Mouse (Mus musculus) erythroblast, adult 5-6 weeks (primary cell): Measurements from ENCODE around the gene Inf2. TPM values are rescaled to one million over a fixed set of nuclear protein-coding genes. Genes with fewer than 3 reads are reported as not detected.

Source experiments
- ATAC-seq: replicated peaks from 2 replicates; pipeline ENCODE4 v1.8.0; 2016; ENCODE audit warnings: moderate number of reproducible peaks, mild to moderate bottlenecking, moderate TSS enrichment, inconsistent platforms; ENCODE audit not compliant: poor library complexity, low FRiP score, severe bottlenecking
- total RNA-seq, 2 experiments: library from RNA; stranded (forward) in 1 of 2; stranded (reverse) in 1 of 2; fragments of 150-400 nt in 1 of 2; fragments of 200-764, 138-1000 nt in 1 of 2; gene quantifications; 2 replicates each; pipeline versions ENCODE4 v1.2.3 to v1.2.4; 2015 to 2017; ENCODE audit warnings: low replicate concordance in 2 of 2

Gene Inf2
- total RNA-seq (2015; ENCODE audit: low replicate concordance) (3.1 and 4.6 TPM in 2 replicates), total RNA-seq (2017; ENCODE audit: low replicate concordance) (0.94 and 3.5 TPM in 2 replicates)

- peak; percentile 53 for ATAC-seq
Observed at GRCm38 (mm10) chr12:112588426-112589256, at the start of gene Inf2. Inf2 (plus strand) TSS chr12:112588784.

GRCm38 (mm10) chr12:112539466-112539965 is 49.1 kb upstream of the Inf2 start:
- no peak for ATAC-seq

- ATAC-seq: no peak
Observed at GRCm38 (mm10) chr12:112540321-112540720, 48.3 kb upstream of the Inf2 start.

- ATAC-seq: no peak
Observed at GRCm38 (mm10) chr12:112541483-112542091, 47.0 kb upstream of the Inf2 start.

GRCm38 (mm10) chr12:112542257-112542919 is 46.2 kb upstream of the Inf2 start:
- no peak for ATAC-seq

GRCm38 (mm10) chr12:112542920-112543300 is 45.7 kb upstream of the Inf2 start:
- peak; percentile 68 for ATAC-seq

GRCm38 (mm10) chr12:112543941-112544340 is 44.6 kb upstream of the Inf2 start:
- ATAC-seq: no peak

- ATAC-seq: no peak
Observed at GRCm38 (mm10) chr12:112544946-112545701, 43.5 kb upstream of the Inf2 start.

- ATAC-seq: no peak
Observed at GRCm38 (mm10) chr12:112546110-112546509, 42.5 kb upstream of the Inf2 start.

GRCm38 (mm10) chr12:112549287-112549686 is 39.3 kb upstream of the Inf2 start:
- no peak for ATAC-seq

- ATAC-seq: peak; percentile 76
Observed at GRCm38 (mm10) chr12:112551861-112552375, 36.7 kb upstream of the Inf2 start.

GRCm38 (mm10) chr12:112552520-112552919 is 36.1 kb upstream of the Inf2 start:
- no peak for ATAC-seq

GRCm38 (mm10) chr12:112554900-112555299 is 33.7 kb upstream of the Inf2 start:
- ATAC-seq: no peak

GRCm38 (mm10) chr12:112556531-112557060 is 32.0 kb upstream of the Inf2 start:
- no peak for ATAC-seq

- ATAC-seq: no peak
Observed at GRCm38 (mm10) chr12:112557219-112557618, 31.4 kb upstream of the Inf2 start.

GRCm38 (mm10) chr12:112559231-112559630 is 29.4 kb upstream of the Inf2 start:
- ATAC-seq: no peak

- no peak for ATAC-seq
Observed at GRCm38 (mm10) chr12:112559671-112560070, 28.9 kb upstream of the Inf2 start.

GRCm38 (mm10) chr12:112560176-112560797 is 28.3 kb upstream of the Inf2 start:
- no peak for ATAC-seq

GRCm38 (mm10) chr12:112561163-112561562 is 27.4 kb upstream of the Inf2 start:
- ATAC-seq: no peak
